Mouse (Mus musculus) ES-Bruce4 (cell line): ENCODE measurements around the gene Gm49601. TPM values are rescaled to one million over a fixed set of nuclear protein-coding genes. Genes with fewer than 3 reads are reported as not detected.

Source experiments
- H3K27ac ChIP-seq: 2 replicates; pipeline ENCODE4 v1.5.1; 2012; ENCODE audit warnings: low read length, inconsistent platforms; ENCODE audit not compliant: insufficient read depth
- H3K27me3 ChIP-seq: 2 replicates; pipeline ENCODE4 v1.6.1; 2012; ENCODE audit warnings: mild to moderate bottlenecking, low read length, inconsistent platforms; ENCODE audit not compliant: control insufficient read depth, poor library complexity, insufficient read depth, severe bottlenecking
- H3K36me3 ChIP-seq: 2 replicates; pipeline ENCODE4 v1.6.1; 2012; ENCODE audit warnings: inconsistent platforms, mild to moderate bottlenecking, low read length, moderate library complexity; ENCODE audit not compliant: control insufficient read depth, poor library complexity, insufficient read depth, severe bottlenecking
- H3K4me1 ChIP-seq: one replicate; pipeline ENCODE4 v1.8.1; 2011; ENCODE audit warnings: low read length; ENCODE audit not compliant: control insufficient read depth, insufficient read depth
- H3K4me3 ChIP-seq: 2 replicates; pipeline ENCODE4 v1.5.1; 2011; ENCODE audit warnings: low read depth, mild to moderate bottlenecking, low read length
- H3K9ac ChIP-seq: 2 replicates; pipeline ENCODE4 v1.6.1; 2012; ENCODE audit warnings: low read depth, mild to moderate bottlenecking, inconsistent platforms; ENCODE audit not compliant: poor library complexity, severe bottlenecking
- H3K9me3 ChIP-seq: replicated peaks from 2 replicates; pipeline ENCODE4 v1.6.1; 2012; ENCODE audit warnings: mild to moderate bottlenecking, low read length, inconsistent platforms; ENCODE audit not compliant: control insufficient read depth, poor library complexity, insufficient read depth, severe bottlenecking
- CTCF ChIP-seq: IDR thresholded peaks from one replicate; pipeline ENCODE4 v1.8.1; 2011; ENCODE audit warnings: low read depth, low read length
- EP300 ChIP-seq: IDR thresholded peaks from 2 replicates; pipeline ENCODE4 v1.6.1; 2011; ENCODE audit warnings: low read depth, low read length; ENCODE audit not compliant: insufficient read depth
- POLR2A ChIP-seq: IDR thresholded peaks from one replicate; pipeline ENCODE4 v1.8.1; 2011; ENCODE audit warnings: low read length; ENCODE audit not compliant: insufficient read depth
- polyA plus RNA-seq: library from polyadenylated mRNA; stranded (reverse); fragments of >200 nt; gene quantifications from 2 replicates; pipeline ENCODE4 v1.2.4, GENCODE M21; 2011; ENCODE audit warnings: low read depth; ENCODE audit not compliant: missing spikeins, insufficient read depth, insufficient read length

Gene Gm49601
- polyA plus RNA-seq = not detected in 2 replicates

DNA sequence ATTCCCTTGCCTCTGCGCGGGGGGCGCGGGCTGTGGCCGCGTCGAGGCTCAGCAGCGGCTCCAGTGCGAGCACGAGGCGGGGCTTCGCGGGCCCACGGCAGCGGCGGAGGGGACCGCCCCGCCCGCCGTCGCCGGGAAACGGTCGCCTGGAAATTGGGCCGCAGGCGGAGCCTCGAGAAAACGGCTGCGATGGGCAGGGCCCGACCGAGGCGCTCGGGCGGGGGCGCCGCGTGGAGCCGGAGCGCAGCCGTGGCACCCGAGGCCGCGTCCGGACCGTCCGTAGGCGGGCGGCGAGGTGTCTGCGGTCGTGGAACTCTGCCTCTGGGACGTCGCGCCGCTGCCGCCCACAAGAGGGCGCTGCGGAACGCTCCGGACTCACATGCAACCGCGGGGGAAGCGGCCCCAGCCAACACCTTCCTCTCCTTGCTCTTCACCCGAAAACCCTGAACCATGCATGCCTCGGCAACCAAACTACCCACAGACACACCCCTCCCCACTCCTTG, at the start of gene Gm49601:
Gene Gm49601 (minus strand): TSS at position 52 of the 503 bp plus-strand sequence.
- TF ChIP-seq CTCF = peak; percentile 83
- TF ChIP-seq EP300 = 0 out of 2 replicates have a peak, but pooled peaks have one; percentile 24
- TF ChIP-seq POLR2A = no peak
- Histone ChIP-seq H3K9ac (peak within 1 kb of the TSS; percentile 45), H3K27me3 (peaks cover 12% of the 10 kb centered on the region), H3K36me3 (no peaks in the 10 kb centered on the region), H3K4me1 (no peaks in the 10 kb centered on the region), H3K4me3 (peak within 1 kb of the TSS; percentile 24), H3K9me3 (no peaks in the 10 kb centered on the region), H3K27ac (no peak within 1 kb of the TSS)

- H3K9me3 ChIP-seq = no peaks in the 10 kb centered on the region
- no peaks in the 10 kb centered on the region for H3K4me1 ChIP-seq
- H3K9ac ChIP-seq = no peak overlapping the region
- no peak overlapping the region for H3K4me3 ChIP-seq
- no peaks in the 10 kb centered on the region for H3K36me3 ChIP-seq
- H3K27me3 ChIP-seq = no peaks in the 10 kb centered on the region
- H3K27ac ChIP-seq = no peak overlapping the region
- TF ChIP-seq EP300 = no peak
- no peak for TF ChIP-seq POLR2A
- TF ChIP-seq CTCF = no peak
Measured at GRCm38 (mm10) chr16:18673005-18673404, 46.8 kb upstream of the Gm49601 start.

DNA sequence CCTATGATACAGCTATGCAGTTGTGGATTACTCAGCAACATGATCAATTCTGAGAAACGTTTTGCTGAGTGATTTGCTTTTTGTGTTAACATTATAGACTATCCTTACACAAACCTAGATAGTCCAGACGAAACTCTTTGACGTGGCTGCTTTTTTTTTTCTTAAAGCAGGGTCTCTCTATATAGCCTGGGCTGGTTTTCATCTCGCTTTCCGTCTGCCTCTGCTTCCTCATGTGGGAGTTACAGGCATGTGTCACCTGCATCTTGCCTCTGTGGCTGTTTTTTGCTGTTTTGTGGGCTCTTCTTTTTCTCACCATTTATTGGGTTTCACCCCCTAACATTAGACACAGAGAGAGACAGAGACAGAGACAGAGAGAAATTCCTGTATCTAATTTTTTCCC, 45.8 kb upstream of the Gm49601 start:
- Histone ChIP-seq H3K9ac (no peak overlapping the region), H3K27me3 (no peaks in the 10 kb centered on the region), H3K36me3 (no peaks in the 10 kb centered on the region), H3K4me3 (no peak overlapping the region), H3K4me1 (no peaks in the 10 kb centered on the region), H3K9me3 (no peaks in the 10 kb centered on the region), H3K27ac (no peak overlapping the region)
- TF ChIP-seq EP300 = no peak
- TF ChIP-seq CTCF = no peak
- no peak for TF ChIP-seq POLR2A

DNA sequence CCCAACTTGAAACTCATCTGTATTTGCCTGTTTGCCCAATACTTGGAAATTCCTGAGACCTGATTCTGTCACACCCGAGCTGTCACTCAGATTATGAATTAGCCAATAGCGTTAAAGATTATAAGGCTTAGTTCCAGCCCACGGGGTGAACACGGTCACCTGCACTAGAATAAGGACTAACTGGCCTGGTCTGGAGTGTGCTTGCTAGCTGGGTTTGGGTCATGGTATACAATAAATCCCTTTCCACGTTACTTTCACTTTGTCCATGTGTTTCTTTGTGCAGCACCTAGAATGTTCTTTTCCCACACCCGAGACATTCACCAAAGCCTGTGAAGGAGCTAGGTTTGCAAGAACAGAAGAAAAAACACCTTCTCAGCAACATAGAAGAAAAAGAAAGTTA, 43.7 kb upstream of the Gm49601 start:
- no peak overlapping the region for H3K27ac ChIP-seq
- H3K9ac ChIP-seq = no peak overlapping the region
- TF ChIP-seq EP300 (no peak), CTCF (no peak), POLR2A (no peak)
- H3K9me3 ChIP-seq = no peaks in the 10 kb centered on the region
- no peaks in the 10 kb centered on the region for H3K27me3 ChIP-seq
- no peaks in the 10 kb centered on the region for H3K36me3 ChIP-seq
- no peaks in the 10 kb centered on the region for H3K4me1 ChIP-seq
- no peak overlapping the region for H3K4me3 ChIP-seq

- no peaks in the 10 kb centered on the region for H3K36me3 ChIP-seq
- H3K4me1 ChIP-seq = no peaks in the 10 kb centered on the region
- no peak overlapping the region for H3K27ac ChIP-seq
- no peaks in the 10 kb centered on the region for H3K27me3 ChIP-seq
- no peak overlapping the region for H3K9ac ChIP-seq
- H3K9me3 ChIP-seq = peaks cover 2% of the 10 kb centered on the region; the same call in 1 of the 2 replicates
- no peak overlapping the region for H3K4me3 ChIP-seq
- TF ChIP-seq CTCF (no peak), POLR2A (no peak), EP300 (no peak)
Measured at GRCm38 (mm10) chr16:18658597-18658996, 32.4 kb upstream of the Gm49601 start.

GRCm38 (mm10) chr16:18655372-18656098, 29.3 kb upstream of the Gm49601 start:
- no peaks in the 10 kb centered on the region for H3K4me1 ChIP-seq
- no peak overlapping the region for H3K4me3 ChIP-seq
- no peaks in the 10 kb centered on the region for H3K36me3 ChIP-seq
- H3K9me3 ChIP-seq = no peaks in the 10 kb centered on the region
- no peak overlapping the region for H3K9ac ChIP-seq
- no peak overlapping the region for H3K27ac ChIP-seq
- no peaks in the 10 kb centered on the region for H3K27me3 ChIP-seq
- TF ChIP-seq CTCF (no peak), POLR2A (no peak), EP300 (no peak)
